Mouse (Mus musculus): Measurements from ENCODE around the gene Kif23. TPM values are rescaled to one million over a fixed set of nuclear protein-coding genes. Genes with fewer than 3 reads are reported as not detected.

Kif23 gene
- polyA plus RNA-seq, 1 experiment = not detected

- Histone ChIP-seq H3K4me1 (ENCODE audit: control insufficient read depth, insufficient read depth, low read length) (peaks cover 8% of the 10 kb centered on the region; the same call in 1 of the 2 replicates), H3K27ac (ENCODE audit: insufficient read depth, low read depth, low read length) (no peak overlapping the region), H3K4me3 (ENCODE audit: insufficient read depth, low read depth, low read length) (no peak overlapping the region)
- TF ChIP-seq CTCF (IDR thresholded peaks at IDR 0.05; ENCODE audit: insufficient read depth, low read depth, low read length) = no peak
- TF ChIP-seq POLR2A (IDR thresholded peaks at IDR 0.05; ENCODE audit: insufficient read depth, low read depth, low read length) = no peak
- 94% methylated on average over 1 of the region's 1 CpGs for WGBS
Measured at GRCm38 (mm10) chr9:61959921-61960569, 13.5 kb upstream of the Kif23 start.

GRCm38 (mm10) chr9:61954707-61955106 lies 8.1 kb upstream of the Kif23 start:
- no peak overlapping the region for H3K4me3 ChIP-seq (ENCODE audit: insufficient read depth, low read depth, low read length)

DNA sequence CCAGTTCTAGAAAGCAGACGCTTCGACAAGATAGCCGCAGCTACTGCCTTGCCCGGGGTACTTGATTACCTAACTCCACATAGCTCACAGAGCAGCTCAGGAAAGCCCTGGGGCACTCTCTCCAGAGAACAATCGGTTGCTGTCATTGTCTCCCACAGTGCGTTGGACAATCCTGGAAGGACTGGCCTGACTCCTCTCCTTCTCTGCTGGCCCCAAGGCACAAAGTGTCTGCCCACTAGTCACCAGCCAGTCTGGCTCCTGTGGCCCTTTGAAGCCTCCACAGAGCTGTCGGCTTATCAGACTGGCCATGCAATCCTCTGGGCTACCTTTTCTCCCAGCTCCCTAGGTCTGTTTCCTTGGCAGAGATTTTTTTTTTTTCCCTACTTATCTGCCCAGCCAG lies 5.7 kb upstream of the Kif23 start:
- no peak overlapping the region for H3K27ac ChIP-seq (ENCODE audit: insufficient read depth, low read depth, low read length)
- 79% methylated on average over 7 of the region's 7 CpGs for WGBS
- H3K4me1 ChIP-seq (ENCODE audit: control insufficient read depth, insufficient read depth, low read length) = peaks cover 3% of the 10 kb centered on the region; the same call in 1 of the 2 replicates
- no peak for TF ChIP-seq POLR2A (IDR thresholded peaks at IDR 0.05; ENCODE audit: insufficient read depth, low read depth, low read length)
- TF ChIP-seq CTCF (IDR thresholded peaks at IDR 0.05; ENCODE audit: insufficient read depth, low read depth, low read length) = no peak
- no peak overlapping the region for H3K4me3 ChIP-seq (ENCODE audit: insufficient read depth, low read depth, low read length)

More at GRCm38 (mm10) chr9:61954707-61955106, 8.1 kb upstream of the Kif23 start:
- no peak for TF ChIP-seq CTCF (IDR thresholded peaks at IDR 0.05; ENCODE audit: insufficient read depth, low read depth, low read length)
- no peak overlapping the region for H3K27ac ChIP-seq (ENCODE audit: insufficient read depth, low read depth, low read length)
- H3K4me1 ChIP-seq (ENCODE audit: control insufficient read depth, insufficient read depth, low read length) = no peaks in the 10 kb centered on the region

DNA sequence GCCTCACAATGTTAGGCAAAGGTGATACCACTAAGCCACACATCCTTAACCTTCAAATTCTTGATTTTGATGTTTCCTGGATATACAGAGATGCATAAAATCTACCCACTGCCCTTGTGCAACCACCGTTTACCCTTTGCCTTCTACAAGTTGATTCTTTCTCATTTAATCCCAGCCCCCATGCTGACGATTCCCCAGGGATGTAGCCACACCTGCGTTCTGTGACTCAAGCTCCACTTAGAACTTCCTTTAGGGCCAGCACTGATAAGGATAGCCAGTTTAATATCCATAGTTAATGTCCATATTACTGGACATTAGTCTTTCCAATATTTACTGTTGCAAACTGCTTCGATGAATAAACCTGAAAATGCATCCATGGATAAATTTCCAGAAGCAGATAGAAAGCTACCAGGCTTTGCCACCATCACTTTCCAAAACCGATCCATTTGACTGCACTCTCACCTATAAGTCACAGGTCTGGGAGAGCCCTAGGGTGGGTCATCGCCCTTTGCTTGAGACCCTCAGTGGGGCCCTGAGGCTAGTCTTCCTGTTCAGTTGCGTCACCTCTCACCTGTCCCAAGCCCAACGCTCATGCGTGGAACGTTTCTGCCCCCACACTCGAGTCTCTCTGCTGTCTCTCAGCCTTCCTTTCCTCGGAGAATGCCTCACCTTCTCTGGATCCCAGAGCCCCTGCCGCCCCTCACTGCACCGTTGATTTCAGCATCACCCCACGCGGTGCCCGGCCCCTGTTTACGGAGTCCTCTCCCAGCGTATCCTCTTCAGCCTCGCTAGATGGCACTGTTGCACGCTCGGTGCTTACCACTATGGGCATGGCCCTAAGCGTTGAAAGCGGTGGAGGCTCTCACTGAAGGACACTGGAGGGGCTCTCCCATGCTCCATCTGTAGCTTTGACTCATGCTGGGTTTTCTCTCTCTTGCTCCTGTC lies 1.1 kb upstream of the Kif23 start:
- 7% methylated on average over 24 of the region's 24 CpGs for WGBS
- Histone ChIP-seq H3K4me1 (ENCODE audit: control insufficient read depth, insufficient read depth, low read length) (peaks cover 7% of the 10 kb centered on the region; the same call in 1 of the 2 replicates), H3K4me3 (ENCODE audit: insufficient read depth, low read depth, low read length) (peak overlapping the region; percentile 33), H3K27ac (ENCODE audit: insufficient read depth, low read depth, low read length) (no peak overlapping the region)
- TF ChIP-seq CTCF (IDR thresholded peaks at IDR 0.05; ENCODE audit: insufficient read depth, low read depth, low read length) = peak; percentile 82
- TF ChIP-seq POLR2A (IDR thresholded peaks at IDR 0.05; ENCODE audit: insufficient read depth, low read depth, low read length) = no peak

GRCm38 (mm10) chr9:61945973-61946611 lies 482 bp downstream of the Kif23 start:
- WGBS = under 1% methylated on average over 37 of the region's 38 CpGs
- TF ChIP-seq CTCF (IDR thresholded peaks at IDR 0.05; ENCODE audit: insufficient read depth, low read depth, low read length) = no peak
- no peak for TF ChIP-seq POLR2A (IDR thresholded peaks at IDR 0.05; ENCODE audit: insufficient read depth, low read depth, low read length)
- no peak overlapping the region for H3K27ac ChIP-seq (ENCODE audit: insufficient read depth, low read depth, low read length)
- peaks cover 7% of the 10 kb centered on the region; the same call in 1 of the 2 replicates for H3K4me1 ChIP-seq (ENCODE audit: control insufficient read depth, insufficient read depth, low read length)
- H3K4me3 ChIP-seq (ENCODE audit: insufficient read depth, low read depth, low read length) = peak overlapping the region; percentile 62

GRCm38 (mm10) chr9:61941054-61941453 lies 5.5 kb downstream of the Kif23 start:
- Histone ChIP-seq H3K4me3 (ENCODE audit: insufficient read depth, low read depth, low read length) (no peak overlapping the region), H3K27ac (ENCODE audit: insufficient read depth, low read depth, low read length) (no peak overlapping the region), H3K4me1 (ENCODE audit: control insufficient read depth, insufficient read depth, low read length) (peaks cover 2% of the 10 kb centered on the region; the same call in 1 of the 2 replicates)
- 70% methylated on average over 3 of the region's 3 CpGs for WGBS
- no peak for TF ChIP-seq POLR2A (IDR thresholded peaks at IDR 0.05; ENCODE audit: insufficient read depth, low read depth, low read length)
- TF ChIP-seq CTCF (IDR thresholded peaks at IDR 0.05; ENCODE audit: insufficient read depth, low read depth, low read length) = no peak

DNA sequence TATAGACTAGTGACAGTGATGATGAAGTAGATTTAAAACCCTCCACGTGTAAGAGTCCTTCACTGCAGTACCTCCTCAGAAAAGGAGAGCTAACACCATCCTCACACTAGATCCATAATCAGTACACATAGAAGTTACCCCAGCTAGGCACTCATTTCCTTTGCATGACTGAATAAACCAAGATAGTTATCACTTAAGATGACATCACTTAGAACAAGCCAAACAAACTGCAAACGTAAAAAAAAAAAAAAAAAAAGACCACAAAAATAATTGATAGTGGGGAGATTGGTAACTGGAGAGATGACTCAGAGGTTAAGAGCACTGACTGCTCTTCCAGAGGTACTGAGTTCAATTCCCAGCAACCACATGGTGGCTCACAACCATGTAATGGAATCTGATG lies 13.2 kb downstream of the Kif23 start:
- TF ChIP-seq CTCF (IDR thresholded peaks at IDR 0.05; ENCODE audit: insufficient read depth, low read depth, low read length) (no peak), POLR2A (IDR thresholded peaks at IDR 0.05; ENCODE audit: insufficient read depth, low read depth, low read length) (no peak)
- no peak overlapping the region for H3K27ac ChIP-seq (ENCODE audit: insufficient read depth, low read depth, low read length)
- H3K4me1 ChIP-seq (ENCODE audit: control insufficient read depth, insufficient read depth, low read length) = no peaks in the 10 kb centered on the region
- WGBS = 86% methylated on average over 2 of the region's 2 CpGs
- no peak overlapping the region for H3K4me3 ChIP-seq (ENCODE audit: insufficient read depth, low read depth, low read length)

DNA sequence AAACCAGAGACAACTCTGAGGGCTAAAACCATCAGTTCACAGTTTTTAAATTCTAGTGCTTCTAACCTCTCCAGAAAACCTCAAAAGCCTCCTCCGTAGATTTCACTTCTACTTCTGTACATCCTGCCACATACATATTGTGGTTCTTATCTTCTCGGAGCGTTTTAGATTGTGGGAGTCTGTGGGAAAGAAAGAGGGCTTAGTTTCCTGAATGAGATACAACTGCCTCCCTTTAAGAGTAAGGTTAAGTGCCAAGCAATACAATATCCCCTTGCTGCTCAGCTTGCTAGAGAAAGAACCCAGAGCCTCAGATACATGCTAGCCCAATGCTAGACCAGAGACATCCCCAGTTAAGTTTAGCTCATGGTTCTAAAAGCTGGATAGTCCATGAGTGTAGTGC lies 14.6 kb downstream of the Kif23 start:
- H3K4me1 ChIP-seq (ENCODE audit: control insufficient read depth, insufficient read depth, low read length) = no peaks in the 10 kb centered on the region
- H3K27ac ChIP-seq (ENCODE audit: insufficient read depth, low read depth, low read length) = no peak overlapping the region
- WGBS = 98% methylated on average over 3 of the region's 3 CpGs
- H3K4me3 ChIP-seq (ENCODE audit: insufficient read depth, low read depth, low read length) = no peak overlapping the region
- no peak for TF ChIP-seq CTCF (IDR thresholded peaks at IDR 0.05; ENCODE audit: insufficient read depth, low read depth, low read length)
- TF ChIP-seq POLR2A (IDR thresholded peaks at IDR 0.05; ENCODE audit: insufficient read depth, low read depth, low read length) = no peak
